Mouse (Mus musculus) embryonic fibroblast, embryonic 13.5 days (primary cell): ENCODE data around the gene Grb14.

Experiments used
- CTCF ChIP-seq: IDR thresholded peaks from 2 replicates; pipeline ENCODE4 v1.5.1; 2011; ENCODE audit warnings: mild to moderate bottlenecking, control low read depth, low read length, moderate library complexity, borderline replicate concordance; ENCODE audit not compliant: insufficient read depth
- POLR2A ChIP-seq: IDR thresholded peaks from 2 replicates; pipeline ENCODE4 v1.6.1; 2011; ENCODE audit warnings: low read depth, mild to moderate bottlenecking, control low read depth, low read length, moderate library complexity

- no peak for TF ChIP-seq POLR2A
- no peak for TF ChIP-seq CTCF
Measured at GRCm38 (mm10) chr2:64970992-64971391, 53.8 kb downstream of the Grb14 start.
